ENCODE assay signal across 21 mouse cellular contexts in genomic region chr11:106684027-106684426, GRCm38 (mm10).
"Had no signal": no experiment of that assay in that cellular context is flagged by ENCODE, and none has a peak within 500 bp of the region (broad histone marks: within the 10 kb centered on the region; RNA-seq: fewer than 3 reads in every experiment).

No protein-coding gene starts in this region.

- H3K4me3 ChIP-seq: heart, embryonic 10.5 days; heart, embryonic 12.5 days; hindbrain, embryonic 10.5 days; hindbrain, embryonic 12.5 days; intestine, embryonic 15.5 days; layer of hippocampus, adult 2 months; left cerebral cortex, adult 2 months; limb, embryonic 10.5 days; limb, embryonic 12.5 days; liver, embryonic 13.5 days; liver, embryonic 15.5 days had no signal

- H3K9ac ChIP-seq: heart, embryonic 12.5 days; hindbrain, embryonic 12.5 days; hindbrain, embryonic 14.5 days; intestine, embryonic 15.5 days; limb, embryonic 12.5 days; liver, embryonic 13.5 days; liver, embryonic 15.5 days; liver, postnatal 0 days had no signal

- H3K27ac ChIP-seq: heart, embryonic 10.5 days; hindbrain, embryonic 10.5 days; hindbrain, embryonic 12.5 days; hindbrain, embryonic 14.5 days; intestine, embryonic 15.5 days; kidney, postnatal 0 days; layer of hippocampus, adult 2 months; left cerebral cortex, adult 2 months; limb, embryonic 10.5 days; limb, embryonic 12.5 days; liver, embryonic 13.5 days; liver, embryonic 15.5 days had no signal

- H3K4me1 ChIP-seq: hindbrain, embryonic 10.5 days; hindbrain, embryonic 12.5 days; intestine, embryonic 15.5 days; limb, embryonic 12.5 days; liver, embryonic 15.5 days had no signal

- H3K36me3 ChIP-seq: hindbrain, embryonic 10.5 days; hindbrain, embryonic 12.5 days; intestine, embryonic 15.5 days; limb, embryonic 10.5 days; limb, embryonic 12.5 days; liver, embryonic 13.5 days; liver, embryonic 15.5 days had no signal

- H3K27me3 ChIP-seq: heart, embryonic 12.5 days; hindbrain, embryonic 12.5 days; intestine, embryonic 15.5 days; limb, embryonic 12.5 days; liver, embryonic 13.5 days; liver, embryonic 15.5 days had no signal

- DNase-seq: gastrocnemius, postnatal 10 days; gastrocnemius, postnatal 25 days; heart, postnatal 4 days; kidney, adult 18-20 months; kidney, postnatal 25 days; kidney, postnatal 4 days; liver; liver, embryonic 13.5 days; liver, postnatal 0 days had no signal
